Mouse (Mus musculus) liver, embryonic 14.5 days (tissue): Measurements from ENCODE around the gene Neu2. TPM values are rescaled to one million over a fixed set of nuclear protein-coding genes. Genes with fewer than 3 reads are reported as not detected.
A peak's percentile ranks its signal among the peaks of the same experiment; 100 is the strongest.
"Not testable (repeated sequence)": the region's sequence is repeated elsewhere in the genome, so short reads cannot be mapped to it uniquely, and the experiment has no call there.

Experiments
- ATAC-seq: fragments of 200-750 bp; cut with Nextera tagmentation; 2 replicates; pipeline ENCODE4 v1.8.0; 2017; ENCODE audit warnings: moderate number of reproducible peaks, mild to moderate bottlenecking, moderate library complexity; ENCODE audit not compliant: insufficient read depth
- DNase-seq, 3 experiments: peaks; one replicate each; pipeline ENCODE4 v3.0.0-alpha.2; 2012 to 2013; ENCODE audit warnings: low read depth in 3 of 3, low spot score in 3 of 3
- H3K27ac ChIP-seq: fragments of 300-500 bp; sonication (generic); 2 replicates; pipeline ENCODE4 v1.5.1; 2014; ENCODE audit warnings: moderate library complexity, mild to moderate bottlenecking, control low read depth, inconsistent platforms
- H3K27me3 ChIP-seq: fragments of 300-500 bp; sonication (generic); 2 replicates; pipeline ENCODE4 v1.6.1; 2014; ENCODE audit warnings: mild to moderate bottlenecking, low read length, moderate library complexity; ENCODE audit not compliant: control insufficient read depth, insufficient read depth
- H3K36me3 ChIP-seq: fragments of 300-500 bp; sonication (generic); replicated peaks from 2 replicates; pipeline ENCODE4 v1.6.1; 2014; ENCODE audit warnings: low read depth; ENCODE audit not compliant: control insufficient read depth, insufficient read depth
- H3K4me1 ChIP-seq, 2 experiments: fragments of 200-500 bp in 1 of 2; fragments of 300-500 bp in 1 of 2; sonication (generic) in 1 of 2; replicated peaks; 2 replicates each; pipeline ENCODE4 v1.6.1; 2012 to 2014; ENCODE audit warnings: antibody characterized with exemption in 1 of 2, inconsistent platforms in 1 of 2, low read length in 1 of 2; ENCODE audit not compliant: control insufficient read depth in 2 of 2, insufficient read depth in 2 of 2
- H3K4me2 ChIP-seq: fragments of 300-500 bp; sonication (generic); 2 replicates; pipeline ENCODE4 v1.6.1; 2014; ENCODE audit warnings: low read depth, mild to moderate bottlenecking, control low read depth, moderate library complexity
- H3K4me3 ChIP-seq, 2 experiments: fragments of 200-500 bp in 1 of 2; fragments of 300-500 bp in 1 of 2; sonication (generic) in 1 of 2; 2 replicates each; pipeline ENCODE4 v1.5.1; 2012 to 2014; ENCODE audit warnings: low read depth in 2 of 2, low read length in 2 of 2, mild to moderate bottlenecking in 2 of 2, control low read depth in 1 of 2, inconsistent platforms in 1 of 2, moderate library complexity in 1 of 2; ENCODE audit not compliant: insufficient read depth in 1 of 2
- H3K9ac ChIP-seq: fragments of 300-500 bp; sonication (generic); replicated peaks from 2 replicates; pipeline ENCODE4 v1.6.1; 2014; ENCODE audit warnings: mild to moderate bottlenecking, control low read depth, moderate library complexity
- H3K9me3 ChIP-seq: fragments of 300-500 bp; sonication (generic); 2 replicates; pipeline ENCODE4 v1.6.1; 2016; ENCODE audit warnings: low read length, mixed read lengths; ENCODE audit not compliant: control insufficient read depth
- CTCF ChIP-seq: IDR thresholded peaks from 2 replicates; pipeline ENCODE4 v1.5.1; 2016; ENCODE audit warnings: antibody characterized with exemption, low read depth, control low read depth
- EP300 ChIP-seq: IDR thresholded peaks from 2 replicates; pipeline ENCODE4 v1.6.1; 2016; ENCODE audit warnings: antibody characterized with exemption, low read depth
- WGBS: fragments of 180-500 bp; shearing (Covaris S2); extraction: QIAGEN DNeasy Blood & Tissue Kit; methylation state at CpG from one replicate; pipeline ENCODE4 v1.1.7; 2014; ENCODE audit not compliant: insufficient replicate concordance; 5-methylcytosine and 5-hydroxymethylcytosine counted together
- polyA plus RNA-seq, 2 experiments: library from polyadenylated mRNA; depleted of rRNA in 1 of 2; stranded (reverse) in 1 of 2; unstranded in 1 of 2; fragments of >200 nt; fragmentation: Nextera tagmentation in 1 of 2; extraction: Ambion mirVana in 1 of 2; gene quantifications; 2 replicates each; pipeline versions ENCODE4 v1.2.1 to v1.2.3; 2012 to 2014

Neu2 gene
- polyA plus RNA-seq (2012; rRNA removed) (0.28 and 0.37 TPM in 2 replicates), polyA plus RNA-seq (2014; fragmentation: Nextera tagmentation; extraction: Ambion mirVana) (0.20 and 0.54 TPM in 2 replicates)

- no peak for DNase-seq
- WGBS: 3% methylated on average over 55 of the region's 56 CpGs
- peaks cover 31% of the 10 kb centered on the region for H3K27me3 ChIP-seq
Measured at GRCm38 (mm10) chr1:87509561-87510165, at the start of gene Neu2. TSS of gene Neu2 (plus strand) at chr1:87509889.

GRCm38 (mm10) chr1:87467469-87467868, 42.2 kb upstream of the Neu2 start:
- DNase-seq (no peak), ATAC-seq (no peak)
- H3K36me3 ChIP-seq: no peaks in the 10 kb centered on the region
- no peaks in the 10 kb centered on the region for H3K4me1 ChIP-seq
- H3K9ac ChIP-seq: no peak overlapping the region
- H3K4me3 ChIP-seq: no peak overlapping the region
- H3K27me3 ChIP-seq: no peaks in the 10 kb centered on the region
- 57% methylated on average over 9 of the region's 9 CpGs for WGBS
- TF ChIP-seq EP300 (no peak), CTCF (no peak)
- H3K27ac ChIP-seq: no peak overlapping the region
- no peaks in the 10 kb centered on the region for H3K9me3 ChIP-seq
- H3K4me2 ChIP-seq: peak overlapping the region; percentile 28

More at GRCm38 (mm10) chr1:87509561-87510165, at the start of gene Neu2:
- ATAC-seq: no peak
- Histone ChIP-seq H3K4me3 (peak within 1 kb of the TSS; percentile 2 to 41), H3K27ac (no peak within 1 kb of the TSS), H3K4me1 (no peaks in the 10 kb centered on the region), H3K9ac (no peak within 1 kb of the TSS), H3K9me3 (no peaks in the 10 kb centered on the region), H3K36me3 (no peaks in the 10 kb centered on the region), H3K4me2 (peak within 1 kb of the TSS; percentile 62)
- TF ChIP-seq CTCF (no peak), EP300 (no peak)

- H3K27ac ChIP-seq: no peak overlapping the region
- H3K4me2 ChIP-seq: no peak overlapping the region
- no peaks in the 10 kb centered on the region for H3K4me1 ChIP-seq
- H3K36me3 ChIP-seq: no peaks in the 10 kb centered on the region
- ATAC-seq (no peak), DNase-seq (no peak)
- H3K9ac ChIP-seq: no peak overlapping the region
- no peaks in the 10 kb centered on the region for H3K9me3 ChIP-seq
- H3K27me3 ChIP-seq: no peaks in the 10 kb centered on the region
- no peak overlapping the region for H3K4me3 ChIP-seq
- WGBS: 43% methylated on average over 6 of the region's 6 CpGs
- TF ChIP-seq CTCF (no peak), EP300 (no peak)
Measured at GRCm38 (mm10) chr1:87468321-87468720, 41.4 kb upstream of the Neu2 start.

GRCm38 (mm10) chr1:87469971-87470370, 39.7 kb upstream of the Neu2 start, which contains the start of gene Snorc:
TSS of gene Snorc (plus strand) at chr1:87470271.
- H3K4me1 ChIP-seq, H3K9me3 ChIP-seq, H3K27ac ChIP-seq, ATAC-seq, H3K4me2 ChIP-seq, H3K9ac ChIP-seq, H3K27me3 ChIP-seq, DNase-seq, H3K4me3 ChIP-seq, H3K36me3 ChIP-seq: not testable (repeated sequence)
- 47% methylated on average over 9 of the region's 10 CpGs for WGBS

- Histone ChIP-seq H3K27me3 (peaks cover 5% of the 10 kb centered on the region), H3K9me3 (no peaks in the 10 kb centered on the region)
- 56% methylated on average over 7 of the region's 7 CpGs for WGBS
Measured at GRCm38 (mm10) chr1:87471914-87472313, 37.8 kb upstream of the Neu2 start.

More at GRCm38 (mm10) chr1:87471914-87472313, 37.8 kb upstream of the Neu2 start:
- Histone ChIP-seq H3K4me1 (no peaks in the 10 kb centered on the region), H3K9ac (no peak overlapping the region), H3K36me3 (no peaks in the 10 kb centered on the region), H3K27ac (no peak overlapping the region), H3K4me2 (no peak overlapping the region), H3K4me3 (no peak overlapping the region)
- DNase-seq (no peak), ATAC-seq (no peak)
- TF ChIP-seq EP300 (no peak), CTCF (no peak)
